9 mouse cellular contexts compared by ENCODE assay signal in genomic region chr12:36380806-36381205, GRCm38 (mm10). TPM values are rescaled to one million over a fixed set of nuclear protein-coding genes. Genes with fewer than 3 reads are reported as not detected.
A peak's percentile ranks its signal among the peaks of the same experiment; 100 is the strongest.
DNase-seq lines count a peak whose midpoint lies in the region; ATAC-seq lines count a peak whose summit lies in the region.
"Had no signal": no experiment of that assay in that cellular context is flagged by ENCODE, and none has a peak within 500 bp of the region (broad histone marks: within the 10 kb centered on the region; RNA-seq: fewer than 3 reads in every experiment).

No protein-coding gene starts in this region.

- no peaks in the 10 kb centered on the region for H3K9me3 ChIP-seq in heart, embryonic 10.5 days
- no peaks in the 10 kb centered on the region for H3K9me3 ChIP-seq in liver, embryonic 16.5 days (replicated peaks; ENCODE audit: control insufficient read depth, low read length)

- H3K9ac ChIP-seq in liver, embryonic 16.5 days (ENCODE audit: low read depth, low read length), result no peak overlapping the region

- H3K27ac ChIP-seq in heart, embryonic 10.5 days, result no peak overlapping the region
- H3K27ac ChIP-seq in liver, embryonic 16.5 days (ENCODE audit: low read length), result no peak overlapping the region

- peak; percentile 19 to 22; a peak in 2 of 4 replicates for ATAC-seq in hematopoietic stem cell, adult 5-6 weeks (replicated peaks in 1 of 2; ENCODE audit: insufficient read depth in 1 of 2, low FRiP score in 2 of 2, low TSS enrichment in 1 of 2, low read depth in 1 of 2, poor library complexity in 2 of 2, severe bottlenecking in 2 of 2)
- ATAC-seq in liver, embryonic 16.5 days (ENCODE audit: low read depth), result no peak

- DNase-seq in heart, embryonic 10.5 days (ENCODE audit: low spot score), result no peak
- DNase-seq in heart, postnatal 4 days, result no peak
- peak; percentile 31 for DNase-seq in NIH3T3 (ENCODE audit: low read depth)
- no peak for DNase-seq in thymus, adult 18-20 months
- DNase-seq in adrenal gland, postnatal 4 days (ENCODE audit: low spot score in 2 of 2), result no peak
- no peak for DNase-seq in adrenal gland, postnatal 36 days

- H3K4me2 ChIP-seq in liver, embryonic 16.5 days (ENCODE audit: low read depth, low read length), result peak overlapping the region; percentile 78

- 74% methylated on average over 5 of the region's 5 CpGs for WGBS in heart, embryonic 10.5 days
- WGBS in liver, embryonic 16.5 days (ENCODE audit: insufficient replicate concordance), result 48% methylated on average over 5 of the region's 5 CpGs

- no peaks in the 10 kb centered on the region for H3K27me3 ChIP-seq in heart, embryonic 10.5 days (ENCODE audit: insufficient read depth, poor library complexity, severe bottlenecking)
- H3K27me3 ChIP-seq in liver, embryonic 16.5 days (ENCODE audit: control insufficient read depth, insufficient read depth, low read depth, low read length), result no peaks in the 10 kb centered on the region
- H3K27me3 ChIP-seq: Patski had no signal

- peaks cover 9% of the 10 kb centered on the region; the same call in 1 of the 2 replicates for H3K4me1 ChIP-seq in heart, embryonic 10.5 days
- peaks cover 3% of the 10 kb centered on the region for H3K4me1 ChIP-seq in liver, embryonic 16.5 days (ENCODE audit: control insufficient read depth, low read depth, low read length)

- H3K4me3 ChIP-seq in heart, embryonic 10.5 days, result peak overlapping the region; percentile 84; the same call in 1 of the 2 replicates
- H3K4me3 ChIP-seq in liver, embryonic 16.5 days (ENCODE audit: low read depth, low read length), result no peak overlapping the region

- H3K36me3 ChIP-seq in heart, embryonic 10.5 days, result no peaks in the 10 kb centered on the region
- no peaks in the 10 kb centered on the region for H3K36me3 ChIP-seq in liver, embryonic 16.5 days (ENCODE audit: control insufficient read depth, insufficient read depth)

RNA-seq across cellular contexts. Expression of gene Ispd, which starts 0.4 kb away (rescaled TPM):
- 9.9 and 10.2 TPM in 2 replicates for polyA plus RNA-seq in heart, embryonic 10.5 days (2016; fragmentation: Nextera tagmentation; extraction: Ambion mirVana)
- 1 to 10 TPM; 9.3 to 9.5 TPM for total RNA-seq in heart, postnatal 4 days (2021)
- total RNA-seq in hematopoietic stem cell, adult 5-6 weeks (2017), result 4.3 and 7.4 TPM in 2 replicates
- polyA plus RNA-seq in liver, embryonic 16.5 days (2015; fragmentation: Nextera tagmentation; extraction: Ambion mirVana), result 1.7 and 1.8 TPM in 2 replicates
- 10 to 100 TPM in 1 of 2 experiments, 1 to 10 TPM in 1; 8.3 to 10.7 TPM for total RNA-seq in adrenal gland, postnatal 4 days (2021)
- 10 to 100 TPM in 1 of 2 experiments, 1 to 10 TPM in 1; 7.8 to 10.1 TPM for total RNA-seq in adrenal gland, postnatal 36 days (2021)

RNA-seq across cellular contexts. Expression of gene D630036H23Rik, which starts 1.2 kb away (rescaled TPM):
- 0.62 and 0.88 TPM in 2 replicates for polyA plus RNA-seq in heart, embryonic 10.5 days (2016; fragmentation: Nextera tagmentation; extraction: Ambion mirVana)
- total RNA-seq in heart, postnatal 4 days (2021), result 1 to 10 TPM; 1.1 to 1.5 TPM
- total RNA-seq in hematopoietic stem cell, adult 5-6 weeks (2017), result not detected in 2 replicates
- polyA plus RNA-seq in liver, embryonic 16.5 days (2015; fragmentation: Nextera tagmentation; extraction: Ambion mirVana), result 0.20 and 0.34 TPM in 2 replicates
- 1 to 10 TPM; 2.5 to 3.5 TPM for total RNA-seq in adrenal gland, postnatal 4 days (2021)
- total RNA-seq in adrenal gland, postnatal 36 days (2021), result 1 to 10 TPM; 1.3 to 2.0 TPM
- polyA plus RNA-seq: Patski had no signal
